Mouse (Mus musculus): ENCODE data around the gene St3gal5. TPM values are rescaled to one million over a fixed set of nuclear protein-coding genes. Genes with fewer than 3 reads are reported as not detected.
A peak's percentile ranks its signal among the peaks of the same experiment; 100 is the strongest.

Gene St3gal5
- polyA plus RNA-seq, 1 experiment from 2014 or later = 26.7 TPM

GRCm38 (mm10) chr6:72073781-72074180 is 23.6 kb upstream of the St3gal5 start:
- no peak for DNase-seq (ENCODE audit: low spot score)
- Histone ChIP-seq H3K4me3 (no peak overlapping the region), H3K27me3 (ENCODE audit: low read depth, poor library complexity, severe bottlenecking) (no peaks in the 10 kb centered on the region), H3K27ac (no peak overlapping the region), H3K4me1 (no peaks in the 10 kb centered on the region), H3K9me3 (replicated peaks) (no peaks in the 10 kb centered on the region), H3K36me3 (no peaks in the 10 kb centered on the region)
- WGBS = 95% methylated on average over 4 of the region's 4 CpGs

- DNase-seq (ENCODE audit: low spot score) = no peak
- 79% methylated on average over 9 of the region's 9 CpGs for WGBS
- Histone ChIP-seq H3K4me3 (no peak overlapping the region), H3K36me3 (no peaks in the 10 kb centered on the region), H3K4me1 (no peaks in the 10 kb centered on the region), H3K9me3 (replicated peaks) (no peaks in the 10 kb centered on the region), H3K27ac (no peak overlapping the region), H3K27me3 (ENCODE audit: low read depth, poor library complexity, severe bottlenecking) (no peaks in the 10 kb centered on the region)
These were observed 20.9 kb upstream of the St3gal5 start for GRCm38 (mm10) chr6:72076512-72076911.

- H3K27me3 ChIP-seq (ENCODE audit: low read depth, poor library complexity, severe bottlenecking) = no peaks in the 10 kb centered on the region
- 85% methylated on average over 5 of the region's 5 CpGs for WGBS
- H3K9me3 ChIP-seq (replicated peaks) = no peaks in the 10 kb centered on the region
- H3K36me3 ChIP-seq = no peaks in the 10 kb centered on the region
- no peak overlapping the region for H3K4me3 ChIP-seq
- no peak overlapping the region for H3K27ac ChIP-seq
- H3K4me1 ChIP-seq = no peaks in the 10 kb centered on the region
- DNase-seq (ENCODE audit: low spot score) = no peak
These were observed 19.2 kb upstream of the St3gal5 start for GRCm38 (mm10) chr6:72078178-72078577.

GRCm38 (mm10) chr6:72081318-72082024 is 15.9 kb upstream of the St3gal5 start:
- Histone ChIP-seq H3K36me3 (no peaks in the 10 kb centered on the region), H3K27me3 (ENCODE audit: low read depth, poor library complexity, severe bottlenecking) (no peaks in the 10 kb centered on the region), H3K27ac (no peak overlapping the region), H3K4me3 (no peak overlapping the region), H3K4me1 (no peaks in the 10 kb centered on the region), H3K9me3 (replicated peaks) (no peaks in the 10 kb centered on the region)
- WGBS = 93% methylated on average over 13 of the region's 13 CpGs
- DNase-seq (ENCODE audit: low spot score) = no peak

GRCm38 (mm10) chr6:72087402-72087801 is 10.0 kb upstream of the St3gal5 start:
- Histone ChIP-seq H3K27me3 (ENCODE audit: low read depth, poor library complexity, severe bottlenecking) (no peaks in the 10 kb centered on the region), H3K9me3 (replicated peaks) (no peaks in the 10 kb centered on the region), H3K27ac (no peak overlapping the region), H3K36me3 (no peaks in the 10 kb centered on the region), H3K4me3 (no peak overlapping the region), H3K4me1 (peaks cover 6% of the 10 kb centered on the region)
- 81% methylated on average over 5 of the region's 5 CpGs for WGBS
- DNase-seq (ENCODE audit: low spot score) = no peak

GRCm38 (mm10) chr6:72089865-72090264 is 7.5 kb upstream of the St3gal5 start:
- Histone ChIP-seq H3K27ac (no peak overlapping the region), H3K27me3 (ENCODE audit: low read depth, poor library complexity, severe bottlenecking) (no peaks in the 10 kb centered on the region), H3K4me3 (no peak overlapping the region), H3K4me1 (peaks cover 11% of the 10 kb centered on the region), H3K9me3 (replicated peaks) (no peaks in the 10 kb centered on the region), H3K36me3 (no peaks in the 10 kb centered on the region)
- DNase-seq (ENCODE audit: low spot score) = no peak
- 84% methylated on average over 5 of the region's 5 CpGs for WGBS

GRCm38 (mm10) chr6:72091007-72091406 is 6.4 kb upstream of the St3gal5 start:
- Histone ChIP-seq H3K27ac (peak overlapping the region; percentile 66), H3K9me3 (replicated peaks) (no peaks in the 10 kb centered on the region), H3K27me3 (ENCODE audit: low read depth, poor library complexity, severe bottlenecking) (no peaks in the 10 kb centered on the region), H3K36me3 (no peaks in the 10 kb centered on the region), H3K4me1 (peaks cover 11% of the 10 kb centered on the region), H3K4me3 (no peak overlapping the region)
- WGBS = 46% methylated on average over 6 of the region's 6 CpGs
- DNase-seq (ENCODE audit: low spot score) = peak; percentile 45

GRCm38 (mm10) chr6:72093121-72093520 is 4.3 kb upstream of the St3gal5 start:
- no peak for DNase-seq (ENCODE audit: low spot score)
- no peak overlapping the region for H3K4me3 ChIP-seq
- no peaks in the 10 kb centered on the region for H3K9me3 ChIP-seq (replicated peaks)
- H3K36me3 ChIP-seq = no peaks in the 10 kb centered on the region
- H3K4me1 ChIP-seq = peaks cover 24% of the 10 kb centered on the region
- no peak overlapping the region for H3K27ac ChIP-seq
- H3K27me3 ChIP-seq (ENCODE audit: low read depth, poor library complexity, severe bottlenecking) = no peaks in the 10 kb centered on the region
- 92% methylated on average over 1 of the region's 1 CpGs for WGBS

- H3K27ac ChIP-seq = no peak overlapping the region
- H3K4me1 ChIP-seq = peaks cover 41% of the 10 kb centered on the region
- no peak overlapping the region for H3K4me3 ChIP-seq
- H3K36me3 ChIP-seq = no peaks in the 10 kb centered on the region
- no peaks in the 10 kb centered on the region for H3K9me3 ChIP-seq (replicated peaks)
- 83% methylated on average over 5 of the region's 5 CpGs for WGBS
- no peaks in the 10 kb centered on the region for H3K27me3 ChIP-seq (ENCODE audit: low read depth, poor library complexity, severe bottlenecking)
- no peak for DNase-seq (ENCODE audit: low spot score)
These were observed 1.2 kb upstream of the St3gal5 start for GRCm38 (mm10) chr6:72096217-72096616.

GRCm38 (mm10) chr6:72096669-72097068 is 723 bp upstream of the St3gal5 start:
- DNase-seq (ENCODE audit: low spot score) = no peak
- Histone ChIP-seq H3K4me3 (peak overlapping the region; percentile 79), H3K4me1 (peaks cover 40% of the 10 kb centered on the region)

GRCm38 (mm10) chr6:72098021-72098655 is 746 bp downstream of the St3gal5 start:
- 7% methylated on average over 15 of the region's 15 CpGs for WGBS
- H3K27ac ChIP-seq = peak overlapping the region; percentile 93
- peaks cover 36% of the 10 kb centered on the region for H3K4me1 ChIP-seq
- H3K36me3 ChIP-seq = no peaks in the 10 kb centered on the region
- H3K27me3 ChIP-seq (ENCODE audit: low read depth, poor library complexity, severe bottlenecking) = no peaks in the 10 kb centered on the region
- H3K9me3 ChIP-seq (replicated peaks) = no peaks in the 10 kb centered on the region
- no peak for DNase-seq (ENCODE audit: low spot score)
- H3K4me3 ChIP-seq = peak overlapping the region; percentile 79

More at GRCm38 (mm10) chr6:72096669-72097068, 723 bp upstream of the St3gal5 start:
- 54% methylated on average over 8 of the region's 8 CpGs for WGBS
- Histone ChIP-seq H3K36me3 (no peaks in the 10 kb centered on the region), H3K27me3 (ENCODE audit: low read depth, poor library complexity, severe bottlenecking) (no peaks in the 10 kb centered on the region), H3K27ac (peak overlapping the region; percentile 93), H3K9me3 (replicated peaks) (no peaks in the 10 kb centered on the region)

- 36% methylated on average over 2 of the region's 2 CpGs for WGBS
- Histone ChIP-seq H3K36me3 (no peaks in the 10 kb centered on the region), H3K27me3 (ENCODE audit: low read depth, poor library complexity, severe bottlenecking) (no peaks in the 10 kb centered on the region), H3K4me3 (peak overlapping the region; percentile 79), H3K9me3 (replicated peaks) (no peaks in the 10 kb centered on the region), H3K27ac (peak overlapping the region; percentile 25; the same call in 1 of the 2 replicates), H3K4me1 (peaks cover 36% of the 10 kb centered on the region)
- DNase-seq (ENCODE audit: low spot score) = no peak
These were observed 1.3 kb downstream of the St3gal5 start for GRCm38 (mm10) chr6:72098691-72099090.

GRCm38 (mm10) chr6:72099281-72099680 is 1.9 kb downstream of the St3gal5 start:
- WGBS = 81% methylated on average over 3 of the region's 3 CpGs
- no peak for DNase-seq (ENCODE audit: low spot score)
- Histone ChIP-seq H3K9me3 (replicated peaks) (no peaks in the 10 kb centered on the region), H3K4me1 (peaks cover 36% of the 10 kb centered on the region), H3K36me3 (no peaks in the 10 kb centered on the region), H3K27ac (no peak overlapping the region), H3K27me3 (ENCODE audit: low read depth, poor library complexity, severe bottlenecking) (no peaks in the 10 kb centered on the region), H3K4me3 (0 out of 2 replicates have a peak overlapping the region, but pooled peaks have one; percentile 79)

Measured in limb, embryonic 10.5 days (tissue).